Mouse (Mus musculus): Measurements from ENCODE around the gene Ccdc60.

Gene Ccdc60

DNA sequence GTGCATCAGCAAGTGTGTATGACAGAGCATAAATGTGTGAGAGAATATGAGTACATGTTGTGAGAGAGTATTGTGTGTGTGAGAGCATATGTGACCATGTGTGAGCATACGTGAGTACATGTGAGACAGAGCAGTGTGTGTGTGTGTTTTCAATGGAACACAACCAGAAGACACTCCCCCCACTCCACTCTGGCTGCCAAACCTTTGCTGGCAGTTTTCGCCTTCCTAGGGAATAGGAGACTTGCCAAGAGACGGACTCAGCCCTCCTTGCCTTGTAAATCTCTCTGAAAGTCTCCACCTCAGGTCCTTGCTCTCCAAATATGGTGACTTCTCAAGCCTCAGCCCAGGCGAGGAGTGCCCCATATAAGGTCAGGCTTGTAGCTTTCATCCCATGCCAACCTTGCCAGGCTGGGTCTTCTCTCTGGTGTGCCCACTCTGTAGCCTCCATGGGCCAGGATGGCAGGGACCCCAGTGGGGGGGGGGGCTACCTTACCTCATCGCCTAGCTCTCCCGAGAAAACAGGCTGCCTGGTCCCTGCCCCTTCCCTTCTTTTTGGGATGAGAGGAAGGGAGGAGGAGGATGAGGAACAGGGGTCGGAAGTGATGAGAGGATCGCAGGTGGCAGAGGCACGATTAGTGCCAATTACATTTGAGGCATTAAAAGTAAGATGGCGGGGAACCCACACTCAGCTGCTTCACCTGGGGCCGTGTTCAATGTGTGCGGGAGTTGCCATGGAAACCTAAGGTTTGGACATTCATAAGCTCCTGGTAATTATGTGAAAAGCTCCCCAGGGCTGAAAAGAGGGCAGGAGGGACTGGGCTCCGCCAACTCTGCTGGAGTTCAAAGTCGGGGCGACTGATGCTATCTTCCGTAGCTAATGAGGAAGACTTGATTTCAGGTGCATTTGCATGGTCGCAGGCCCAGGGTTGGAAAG is 19.3 kb downstream of the Ccdc60 start:
- no peak for DNase-seq

GRCm38 (mm10) chr5:116262689-116263088 is 26.1 kb downstream of the Ccdc60 start:
- no peak for DNase-seq

GRCm38 (mm10) chr5:116261944-116262343 is 26.8 kb downstream of the Ccdc60 start:
- no peak for DNase-seq

- peak; percentile 46 for DNase-seq
These were observed 28.4 kb downstream of the Ccdc60 start for GRCm38 (mm10) chr5:116260356-116260755.

- DNase-seq = peak; percentile 58
These were observed 30.4 kb downstream of the Ccdc60 start for GRCm38 (mm10) chr5:116258321-116258860.

DNA sequence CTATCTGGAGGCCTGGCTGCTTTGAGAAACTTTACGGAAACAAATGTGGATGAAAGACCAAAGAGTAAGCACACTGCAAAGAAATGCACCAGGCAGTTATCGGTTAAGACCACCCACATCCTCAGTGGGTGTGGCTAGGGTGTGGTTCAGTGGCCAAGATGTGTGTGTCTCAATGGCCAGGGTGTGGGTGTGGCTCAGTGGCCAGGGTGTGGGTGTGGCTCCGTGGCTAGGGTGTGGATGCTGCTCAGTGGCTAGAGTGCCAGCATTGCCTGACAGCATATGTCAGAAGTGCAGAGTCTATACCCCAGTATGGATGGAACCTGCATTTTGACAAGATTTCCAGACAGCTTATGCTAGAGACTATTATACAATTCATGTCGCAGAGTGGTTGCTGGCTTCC is 34.9 kb downstream of the Ccdc60 start:
- no peak for DNase-seq

GRCm38 (mm10) chr5:116252186-116252585 is 36.6 kb downstream of the Ccdc60 start:
- no peak for DNase-seq

DNA sequence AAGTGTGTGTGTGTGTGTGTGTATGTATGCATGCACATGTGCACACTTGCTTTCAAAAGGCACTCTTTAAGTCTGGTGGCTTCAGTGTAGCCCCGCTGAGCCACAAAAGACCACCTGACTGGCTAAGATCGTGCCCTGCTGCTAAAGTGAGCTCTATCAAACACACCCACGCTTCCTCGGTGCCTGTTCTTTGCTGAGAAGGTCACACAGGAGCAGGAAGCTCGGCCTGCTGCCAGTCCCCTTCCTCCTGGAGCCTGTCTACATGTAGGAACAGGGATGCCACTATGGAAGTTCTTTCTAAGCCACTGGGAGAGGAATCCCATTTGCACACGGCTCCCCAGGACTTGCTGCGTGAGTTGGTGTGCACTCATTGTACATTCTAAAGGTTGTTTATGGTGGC is 42.1 kb downstream of the Ccdc60 start:
- DNase-seq = no peak

DNA sequence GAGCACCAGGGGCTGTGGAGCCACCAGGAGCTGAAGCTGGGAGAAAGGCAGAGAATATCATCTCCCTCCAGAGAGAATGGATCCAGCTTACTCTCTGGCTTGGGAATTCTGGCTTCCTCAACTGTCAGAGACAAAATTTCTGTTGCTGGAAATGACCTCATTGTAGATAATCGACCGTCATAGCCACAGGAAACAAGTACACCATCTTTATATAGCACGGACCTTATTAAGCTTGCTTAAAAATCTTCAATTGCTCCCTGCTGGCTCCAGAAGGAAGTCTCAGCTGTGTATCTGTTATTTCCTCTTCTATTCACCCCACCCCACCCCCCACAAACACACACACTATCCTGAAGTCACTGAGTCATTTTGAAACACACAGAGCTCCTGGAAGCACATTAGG is 44.3 kb downstream of the Ccdc60 start:
- DNase-seq = no peak

DNA sequence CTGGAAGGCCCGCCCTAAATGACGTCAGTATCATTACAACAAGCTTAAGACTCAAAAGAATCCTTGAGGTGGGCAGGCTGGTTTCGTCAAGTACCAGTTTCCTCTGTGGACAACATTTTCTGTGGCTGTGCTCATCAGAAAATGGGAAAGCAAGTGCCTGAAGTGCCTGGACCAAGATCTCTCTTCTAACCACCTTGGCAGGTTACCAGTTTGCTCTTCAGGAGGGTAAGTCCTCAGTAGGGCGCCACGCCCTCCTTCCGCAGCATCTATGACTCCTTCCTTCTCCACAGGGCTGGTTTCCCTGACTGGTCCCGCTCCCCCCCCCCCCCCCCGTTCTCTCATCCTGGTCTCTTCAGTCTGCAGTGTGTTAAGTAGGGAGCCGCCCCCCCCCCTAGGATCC is 45.2 kb downstream of the Ccdc60 start:
- DNase-seq = no peak

GRCm38 (mm10) chr5:116231841-116232643 is 56.7 kb downstream of the Ccdc60 start:
- DNase-seq = peak; percentile 89

DNA sequence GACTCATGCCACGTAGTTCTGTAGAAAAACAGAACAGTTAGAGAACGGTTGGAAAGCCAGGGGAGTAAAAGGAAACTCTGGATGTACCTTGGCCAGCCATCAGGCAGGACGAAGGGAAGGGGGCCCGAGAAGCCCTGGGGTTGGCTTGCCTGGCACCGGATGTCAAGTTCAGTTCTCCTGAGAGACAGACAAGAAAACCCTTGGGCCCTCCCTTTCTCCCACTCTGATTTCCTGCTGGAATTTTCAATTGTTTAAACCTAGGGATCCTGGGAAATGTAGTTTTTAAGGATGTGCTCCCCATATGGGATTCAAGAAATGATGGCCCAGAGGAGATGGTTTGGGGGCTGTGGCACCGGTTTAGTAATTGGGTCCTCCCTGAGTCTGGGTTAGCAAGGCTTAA is 60.4 kb downstream of the Ccdc60 start:
- DNase-seq = no peak

DNA sequence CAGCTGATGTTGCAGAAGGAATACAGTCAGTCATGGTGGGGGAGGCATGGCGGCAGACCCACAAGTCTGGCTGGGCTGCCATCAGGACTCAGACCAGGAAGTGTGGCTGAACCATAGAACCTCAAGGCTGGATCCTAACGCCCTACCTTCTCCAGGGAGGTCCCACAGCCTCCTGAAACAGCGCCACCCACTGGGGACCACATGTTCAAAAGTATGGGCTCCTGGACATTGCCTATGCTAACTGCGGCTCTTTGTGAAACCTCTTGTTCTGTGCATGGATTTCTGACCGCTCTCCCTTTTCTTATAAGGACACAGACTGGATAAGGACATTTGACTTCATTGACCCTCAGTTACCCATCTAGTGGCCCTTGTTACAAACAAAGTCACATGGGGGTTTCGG is 64.8 kb downstream of the Ccdc60 start:
- DNase-seq = no peak

DNA sequence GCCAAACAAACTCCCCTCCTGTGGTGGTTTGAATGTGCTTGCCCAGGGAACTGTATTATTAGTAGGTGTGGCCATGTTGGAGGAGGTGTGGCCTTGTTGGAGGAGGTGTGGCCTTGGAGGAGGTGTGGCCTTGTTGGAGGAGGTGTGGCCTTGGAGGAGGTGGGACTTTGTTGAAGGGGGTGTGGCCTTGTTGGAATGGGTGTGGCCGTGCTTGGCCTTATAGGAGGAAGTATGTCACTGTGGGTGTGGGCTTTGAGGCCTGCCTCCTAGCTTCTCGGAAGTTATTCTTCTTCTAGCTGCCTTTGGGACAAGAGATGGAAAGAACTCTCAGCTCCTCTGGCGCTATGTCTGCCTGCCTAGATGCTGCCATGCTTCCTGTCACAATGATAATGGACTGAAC is 66.9 kb downstream of the Ccdc60 start:
- DNase-seq = no peak

DNA sequence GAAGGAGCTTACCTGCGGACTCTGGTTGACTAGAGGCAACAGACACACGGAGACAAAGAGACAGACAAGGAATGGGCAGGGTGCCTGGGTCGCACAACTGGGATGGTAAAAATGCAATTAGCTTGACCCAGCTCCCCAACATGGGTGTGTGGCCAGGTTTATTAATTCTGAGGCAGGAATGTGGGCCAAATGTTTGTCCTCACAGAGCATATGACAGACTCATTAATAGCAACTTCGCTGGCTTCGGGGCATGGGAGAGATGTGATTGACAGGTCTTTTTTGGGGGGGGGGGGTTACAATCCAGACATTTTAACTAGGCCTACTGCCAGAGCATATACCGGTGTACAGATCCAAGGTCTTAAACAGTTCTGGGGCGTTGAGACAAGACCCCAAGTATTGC is 69.5 kb downstream of the Ccdc60 start:
- no peak for DNase-seq

DNA sequence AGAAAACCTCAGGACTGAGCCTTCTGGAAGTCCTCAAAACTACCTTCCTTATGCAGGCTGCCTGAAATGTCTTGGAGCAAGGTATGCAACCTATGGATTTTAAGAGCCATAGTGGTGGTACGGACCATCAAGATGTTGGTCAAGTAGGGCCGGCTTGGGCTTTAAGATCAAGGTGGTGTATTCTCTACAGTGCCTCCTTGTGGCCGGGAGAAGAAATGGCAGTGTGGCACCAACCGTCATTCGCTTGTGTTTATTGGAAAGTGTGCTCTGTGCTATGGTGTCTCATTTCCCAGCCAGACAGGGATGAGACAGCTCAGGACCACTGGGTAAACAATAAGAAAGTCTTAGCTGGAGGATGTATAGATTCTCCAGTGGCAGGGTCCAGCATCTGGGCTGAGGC is 76.1 kb downstream of the Ccdc60 start:
- DNase-seq = no peak

DNA sequence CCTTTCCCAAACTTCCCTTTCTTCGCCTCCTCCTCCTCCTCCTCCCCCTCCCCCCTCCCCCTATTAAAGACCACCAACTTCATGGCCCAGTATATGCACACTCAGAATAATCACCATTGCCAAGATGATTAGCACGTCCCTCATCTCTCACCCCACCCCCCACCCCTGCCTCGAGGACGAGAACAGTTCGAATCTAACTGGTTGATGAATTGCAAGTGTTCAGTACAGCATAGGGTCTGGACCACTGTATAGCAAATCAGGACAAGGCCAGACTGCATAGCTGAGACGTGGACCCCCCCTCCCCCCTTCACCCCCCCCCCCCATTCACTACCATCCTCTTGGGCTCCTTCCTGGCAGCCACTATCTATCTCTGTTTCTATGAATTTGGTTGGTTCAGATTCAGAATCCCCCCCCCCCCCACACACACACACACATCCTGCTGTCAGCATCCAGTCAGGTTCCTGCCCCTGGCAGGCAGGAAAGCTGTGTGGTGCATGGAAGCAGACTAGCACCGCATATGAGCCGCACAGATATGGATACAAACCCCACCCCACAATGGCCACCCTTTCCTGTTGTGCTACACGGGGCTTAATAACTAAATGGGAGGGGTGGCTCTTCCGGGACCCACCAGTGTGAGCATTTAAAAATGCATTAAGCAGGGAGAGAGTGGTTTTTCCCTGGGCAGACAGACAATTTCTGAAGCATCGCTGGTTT is 79.2 kb downstream of the Ccdc60 start:
- DNase-seq = no peak

DNA sequence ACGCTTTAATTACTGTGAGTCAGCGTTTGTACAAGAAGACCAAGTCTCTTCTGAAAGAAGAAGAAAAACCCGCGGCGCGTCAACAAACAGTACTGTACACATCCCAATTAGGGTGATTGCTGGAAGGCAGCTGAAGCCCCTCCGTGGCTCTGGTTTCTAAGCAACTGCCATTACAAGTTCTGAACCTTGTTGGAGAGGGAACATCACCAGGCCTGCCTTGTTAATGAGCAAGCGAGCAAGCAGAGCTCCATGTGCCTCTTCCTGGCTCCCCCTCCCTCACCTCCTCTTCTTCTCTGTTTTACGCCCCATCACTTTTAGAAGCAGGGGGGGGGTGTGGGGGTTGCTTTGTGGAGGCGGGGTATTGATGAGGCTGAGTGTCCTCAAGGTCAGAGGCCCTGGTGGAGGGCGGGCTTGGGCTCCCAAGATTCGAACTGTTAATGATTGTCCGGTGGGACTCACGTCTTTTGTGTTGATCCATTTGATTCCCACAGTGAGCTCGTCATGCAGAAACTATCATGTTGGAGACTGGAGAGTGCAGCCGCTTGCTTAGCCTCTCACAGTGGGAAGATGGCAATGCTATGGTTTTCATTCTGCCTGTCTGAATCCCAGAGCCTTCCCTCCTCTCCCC is 79.9 kb downstream of the Ccdc60 start:
- peak; percentile 96 for DNase-seq

DNA sequence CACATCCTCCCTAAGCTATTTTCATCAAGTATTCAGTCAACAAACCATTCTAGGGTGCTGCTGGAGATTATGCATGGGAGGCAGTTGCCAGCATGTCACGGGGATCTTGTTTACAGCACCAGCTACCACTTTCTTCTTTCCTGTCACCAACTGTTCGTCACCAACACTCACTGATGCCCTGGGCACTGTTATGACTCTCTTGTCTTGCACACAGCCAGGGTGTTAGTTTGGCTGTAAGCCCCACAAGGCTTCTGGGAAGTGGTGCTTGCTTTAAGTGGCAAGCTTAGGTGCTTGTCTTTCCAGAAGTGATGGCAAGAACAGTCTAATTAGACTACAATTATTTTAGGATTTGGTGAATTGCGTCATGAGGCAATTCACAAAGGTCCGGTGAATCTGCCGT is 86.1 kb downstream of the Ccdc60 start:
- peak; percentile 51 for DNase-seq

GRCm38 (mm10) chr5:116194499-116194898 is 94.3 kb downstream of the Ccdc60 start:
- peak; percentile 68 for DNase-seq

DNA sequence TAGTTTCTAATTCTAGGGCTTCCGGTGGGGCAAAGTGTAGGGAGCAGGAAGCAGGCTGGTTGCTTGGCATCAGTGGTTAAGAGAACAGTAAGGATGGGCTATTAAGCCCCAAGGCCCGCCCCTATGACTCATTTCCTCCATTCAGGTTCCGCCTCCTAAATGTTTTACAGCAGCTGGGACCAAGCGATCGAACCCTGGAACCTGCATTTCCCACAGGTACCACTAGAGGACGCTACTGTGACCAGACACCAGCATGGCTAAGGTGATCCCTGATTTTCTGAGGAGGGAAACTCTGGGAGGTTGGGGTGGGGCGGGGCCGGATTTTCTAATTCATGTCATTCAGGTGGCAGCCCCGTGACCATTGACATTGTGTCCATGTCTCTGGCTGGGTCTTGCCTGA is 96.1 kb downstream of the Ccdc60 start:
- no peak for DNase-seq

GRCm38 (mm10) chr5:116191596-116191995 is 97.2 kb downstream of the Ccdc60 start:
- no peak for DNase-seq

DNA sequence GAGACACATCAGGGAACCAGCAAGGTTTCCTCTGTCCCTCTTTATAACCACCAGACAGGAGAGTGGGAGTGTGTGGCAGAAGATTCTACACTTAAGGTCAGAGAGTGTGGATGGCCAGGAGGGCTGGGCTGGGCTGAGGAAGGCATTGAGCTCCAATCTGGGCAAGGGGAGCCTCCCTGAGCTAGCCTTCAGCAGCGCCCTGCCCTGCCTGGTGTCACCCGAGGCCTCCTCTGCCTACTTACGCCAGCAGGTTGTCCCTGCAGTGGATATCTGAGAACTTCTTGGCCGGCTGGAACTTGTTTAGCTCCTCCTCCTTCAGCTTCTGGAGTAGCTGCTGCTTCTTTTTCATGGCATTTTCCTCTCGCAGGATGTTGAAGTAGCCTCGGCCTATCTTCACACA is 99.0 kb downstream of the Ccdc60 start:
- no peak for DNase-seq
